Mouse (Mus musculus) adrenal gland, postnatal 14 days (tissue): ENCODE data around the gene Lrrc42. TPM values are rescaled to one million over a fixed set of nuclear protein-coding genes. Genes with fewer than 3 reads are reported as not detected.

Source experiments
- DNase-seq: peaks from one replicate; pipeline ENCODE4 v3.0.0; 2021; ENCODE audit warnings: mixed read lengths
- total RNA-seq: library from RNA; stranded (reverse); gene quantifications from 2 replicates; pipeline ENCODE4 v1.2.3, GENCODE M21; 2021

Gene Lrrc42
- total RNA-seq, 1 experiment from 2014 or later = 28.2 TPM

DNA sequence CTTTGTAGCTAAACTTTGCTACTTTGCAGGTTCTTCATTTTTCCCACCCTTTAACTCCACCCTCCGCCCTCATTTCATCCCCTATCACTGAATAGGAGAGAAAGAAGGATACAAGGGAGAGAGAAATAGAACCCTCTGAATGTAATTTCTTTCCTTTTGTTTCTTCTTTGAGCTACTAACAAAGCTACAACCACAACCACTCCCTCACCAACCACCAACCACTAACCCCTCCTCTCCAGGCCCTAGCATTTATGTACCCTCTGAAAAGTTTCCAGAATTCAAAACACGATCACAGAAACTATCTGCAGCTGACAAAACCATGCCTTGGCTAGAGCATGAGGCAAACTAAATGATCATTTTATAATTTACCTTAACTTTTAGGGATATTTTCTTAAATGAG lies 56.9 kb downstream of the Lrrc42 start:
- no peak for DNase-seq

DNA sequence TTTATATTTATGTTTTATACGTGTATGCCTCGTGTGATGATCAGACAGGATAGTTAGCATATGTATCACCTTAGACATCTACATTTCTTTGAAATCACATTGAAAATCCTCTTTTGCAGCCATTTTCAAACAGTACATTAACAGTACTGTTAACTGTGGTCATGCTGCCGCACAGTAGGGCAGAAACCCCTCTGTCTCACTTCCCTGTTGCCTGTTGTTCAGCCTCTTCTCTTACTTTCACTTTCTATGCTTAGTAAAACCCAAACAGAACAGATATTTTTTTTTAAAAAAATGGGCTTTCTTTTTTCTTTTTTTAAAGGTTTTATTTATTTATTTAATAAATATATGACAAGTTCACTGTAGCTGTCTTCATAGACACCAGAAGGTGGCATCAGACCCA lies 59.5 kb downstream of the Lrrc42 start:
- no peak for DNase-seq

DNA sequence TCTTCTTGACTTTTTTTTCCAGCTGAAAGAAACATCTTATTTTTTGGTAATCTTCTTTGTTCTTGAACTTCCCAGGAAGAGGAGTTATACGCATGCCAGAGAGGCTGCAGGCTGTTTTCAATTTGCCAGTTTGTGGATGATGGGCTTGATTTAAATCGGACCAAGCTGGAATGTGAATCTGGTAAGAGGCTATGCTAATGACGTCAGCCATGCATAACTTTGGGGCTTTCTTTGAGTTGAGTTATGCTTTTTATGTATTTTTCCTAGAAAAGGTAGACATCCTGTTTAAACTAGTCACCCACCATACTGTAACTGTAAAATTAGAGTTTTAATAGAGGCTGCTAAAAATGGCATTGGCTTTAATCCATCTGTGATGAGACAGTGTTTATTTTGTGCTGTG lies 67.6 kb downstream of the Lrrc42 start:
- DNase-seq = no peak

Other genes starting within 250 kb of the Lrrc42 start
- gene Mrpl37, start 186.7 kb downstream of the Lrrc42 start, total RNA-seq = 98.8 and 100 TPM in 2 replicates
- 17.0 and 20.1 TPM in 2 replicates for gene Cyb5rl, start 186.5 kb downstream of the Lrrc42 start, total RNA-seq
- gene Cdcp2, start 156.6 kb downstream of the Lrrc42 start, total RNA-seq = not detected in 2 replicates
- 261 and 291 TPM in 2 replicates for gene Tmem59, start 75.1 kb downstream of the Lrrc42 start, total RNA-seq
- gene Tceanc2, start 74.4 kb downstream of the Lrrc42 start, total RNA-seq = 27.9 and 31.3 TPM in 2 replicates
- gene Ldlrad1, start 44.4 kb downstream of the Lrrc42 start, total RNA-seq = not detected in 2 replicates
- 22.4 and 22.6 TPM in 2 replicates for gene Hspb11, start 61 bp upstream of the Lrrc42 start, total RNA-seq
- 0.49 and 12.0 TPM in 2 replicates for gene Dio1, start 53.6 kb upstream of the Lrrc42 start, total RNA-seq
- gene Yipf1, start 60.8 kb upstream of the Lrrc42 start, total RNA-seq = 51.8 and 68.3 TPM in 2 replicates
- gene Ndc1, start 114.3 kb upstream of the Lrrc42 start, total RNA-seq = 15.1 and 15.9 TPM in 2 replicates
- gene Glis1, start 181.1 kb upstream of the Lrrc42 start, total RNA-seq = 0.30 and 1.2 TPM in 2 replicates